Mouse (Mus musculus) brown adipose tissue, adult 24 weeks (tissue): ENCODE measurements around the gene Leprot. TPM values are rescaled to one million over a fixed set of nuclear protein-coding genes. Genes with fewer than 3 reads are reported as not detected.

Experiments used
- H3K27ac ChIP-seq: fragments of 200-500 bp; replicated peaks from 2 replicates; pipeline ENCODE4 v1.5.1; 2012; ENCODE audit warnings: low read depth, mild to moderate bottlenecking, low read length
- H3K4me1 ChIP-seq: fragments of 200-500 bp; 2 replicates; pipeline ENCODE4 v1.6.1; 2012; ENCODE audit warnings: low read length, mixed read lengths; ENCODE audit not compliant: control insufficient read depth, insufficient read depth, insufficient read length
- H3K4me3 ChIP-seq: fragments of 200-500 bp; 2 replicates; pipeline ENCODE4 v1.5.1; 2012; ENCODE audit warnings: low read depth, mild to moderate bottlenecking, low read length, moderate library complexity; ENCODE audit not compliant: insufficient read depth
- polyA plus RNA-seq: library from polyadenylated mRNA; stranded (reverse); fragments of >200 nt; gene quantifications from 2 replicates; pipeline ENCODE4 v1.2.4, GENCODE M21; 2012; ENCODE audit not compliant: missing spikeins, insufficient read depth, insufficient read length

Leprot gene
- polyA plus RNA-seq, 1 experiment = 36.0 TPM

GRCm38 (mm10) chr4:101650961-101651360, 3.4 kb downstream of the Leprot start:
- no peak overlapping the region for H3K27ac ChIP-seq
- peaks cover 3% of the 10 kb centered on the region; the same call in 1 of the 2 replicates for H3K4me1 ChIP-seq
- no peak overlapping the region for H3K4me3 ChIP-seq

- H3K4me3 ChIP-seq = no peak overlapping the region
- no peak overlapping the region for H3K27ac ChIP-seq
- no peaks in the 10 kb centered on the region; the same call in 1 of the 2 replicates for H3K4me1 ChIP-seq
Measured at GRCm38 (mm10) chr4:101654256-101654655, 6.7 kb downstream of the Leprot start.

- Histone ChIP-seq H3K27ac (no peak overlapping the region), H3K4me1 (no peaks in the 10 kb centered on the region), H3K4me3 (no peak overlapping the region)
Measured at GRCm38 (mm10) chr4:101654788-101655414, 7.4 kb downstream of the Leprot start.

GRCm38 (mm10) chr4:101655415-101655790, 7.9 kb downstream of the Leprot start:
- no peak overlapping the region for H3K4me3 ChIP-seq
- H3K27ac ChIP-seq = no peak overlapping the region
- no peaks in the 10 kb centered on the region for H3K4me1 ChIP-seq

GRCm38 (mm10) chr4:101656056-101656455, 8.5 kb downstream of the Leprot start:
- Histone ChIP-seq H3K4me1 (no peaks in the 10 kb centered on the region), H3K4me3 (no peak overlapping the region; the same call in 1 of the 2 replicates), H3K27ac (peak overlapping the region; percentile 60)

- Histone ChIP-seq H3K27ac (no peak overlapping the region), H3K4me1 (no peaks in the 10 kb centered on the region), H3K4me3 (no peak overlapping the region)
Measured at GRCm38 (mm10) chr4:101656956-101657570, 9.5 kb downstream of the Leprot start.

GRCm38 (mm10) chr4:101664160-101664750, 16.7 kb downstream of the Leprot start:
- Histone ChIP-seq H3K27ac (no peak overlapping the region), H3K4me1 (no peaks in the 10 kb centered on the region), H3K4me3 (no peak overlapping the region)

GRCm38 (mm10) chr4:101664766-101665165, 17.2 kb downstream of the Leprot start:
- no peak overlapping the region for H3K4me3 ChIP-seq
- no peak overlapping the region for H3K27ac ChIP-seq
- H3K4me1 ChIP-seq = no peaks in the 10 kb centered on the region

GRCm38 (mm10) chr4:101669161-101669560, 21.6 kb downstream of the Leprot start:
- H3K27ac ChIP-seq = no peak overlapping the region
- no peaks in the 10 kb centered on the region for H3K4me1 ChIP-seq
- H3K4me3 ChIP-seq = no peak overlapping the region

- Histone ChIP-seq H3K4me1 (no peaks in the 10 kb centered on the region), H3K27ac (no peak overlapping the region), H3K4me3 (no peak overlapping the region)
Measured at GRCm38 (mm10) chr4:101669811-101670210, 22.3 kb downstream of the Leprot start.

- no peak overlapping the region for H3K27ac ChIP-seq
- H3K4me3 ChIP-seq = no peak overlapping the region
- H3K4me1 ChIP-seq = no peaks in the 10 kb centered on the region
Measured at GRCm38 (mm10) chr4:101674790-101675189, 27.3 kb downstream of the Leprot start.

- Histone ChIP-seq H3K27ac (no peak overlapping the region), H3K4me1 (no peaks in the 10 kb centered on the region), H3K4me3 (no peak overlapping the region)
Measured at GRCm38 (mm10) chr4:101675726-101676125, 28.2 kb downstream of the Leprot start.

GRCm38 (mm10) chr4:101682620-101683019, 35.1 kb downstream of the Leprot start:
- Histone ChIP-seq H3K27ac (no peak overlapping the region), H3K4me3 (no peak overlapping the region), H3K4me1 (no peaks in the 10 kb centered on the region)

GRCm38 (mm10) chr4:101683086-101683485, 35.6 kb downstream of the Leprot start:
- no peak overlapping the region for H3K27ac ChIP-seq
- no peak overlapping the region for H3K4me3 ChIP-seq
- H3K4me1 ChIP-seq = no peaks in the 10 kb centered on the region

- H3K4me3 ChIP-seq = no peak overlapping the region
- peaks cover 2% of the 10 kb centered on the region; the same call in 1 of the 2 replicates for H3K4me1 ChIP-seq
- no peak overlapping the region for H3K27ac ChIP-seq
Measured at GRCm38 (mm10) chr4:101684821-101685220, 37.3 kb downstream of the Leprot start.
